Mouse (Mus musculus): ENCODE results near the gene Gys2. TPM values are rescaled to one million over a fixed set of nuclear protein-coding genes. Genes with fewer than 3 reads are reported as not detected.

The Gys2 gene
- polyA plus RNA-seq, 1 experiment from 2014 or later: not detected

- Histone ChIP-seq H3K4me2 (replicated peaks) (peak within 1 kb of the TSS; percentile 80), H3K9ac (replicated peaks) (peak within 1 kb of the TSS; percentile 84), H3K27me3 (no peaks in the 10 kb centered on the region), H3K27ac (replicated peaks) (peak within 1 kb of the TSS; percentile 42; the same call in 1 of the 2 replicates), H3K36me3 (no peaks in the 10 kb centered on the region), H3K4me1 (peaks cover 26% of the 10 kb centered on the region), H3K9me3 (no peaks in the 10 kb centered on the region), H3K4me3 (peak within 1 kb of the TSS; percentile 97)
- WGBS: under 1% methylated on average over 85 of the region's 87 CpGs
- ATAC-seq (replicated peaks): peak; percentile 100
These were observed 85.7 kb downstream of the Gys2 start, which contains the start of the genes Recql and Golt1b for GRCm38 (mm10) chr6:142387011-142387754. Gene Recql, minus strand, starts transcription at chr6:142387087. Gene Golt1b, plus strand, starts transcription at chr6:142387221.

- WGBS: 7% methylated on average over 31 of the region's 31 CpGs
- Histone ChIP-seq H3K27ac (replicated peaks) (no peak overlapping the region), H3K9ac (replicated peaks) (peak overlapping the region; percentile 71), H3K4me3 (peak overlapping the region; percentile 97), H3K4me2 (replicated peaks) (peak overlapping the region; percentile 77), H3K9me3 (no peaks in the 10 kb centered on the region), H3K36me3 (no peaks in the 10 kb centered on the region), H3K4me1 (peaks cover 26% of the 10 kb centered on the region), H3K27me3 (no peaks in the 10 kb centered on the region)
- peak; percentile 82 for ATAC-seq (replicated peaks)
These were observed 86.5 kb downstream of the Gys2 start for GRCm38 (mm10) chr6:142386285-142387010.

GRCm38 (mm10) chr6:142384521-142384920 lies 88.4 kb downstream of the Gys2 start:
- WGBS: 92% methylated on average over 9 of the region's 9 CpGs
- H3K9ac ChIP-seq (replicated peaks): no peak overlapping the region
- H3K9me3 ChIP-seq: no peaks in the 10 kb centered on the region
- no peak overlapping the region for H3K4me2 ChIP-seq (replicated peaks)
- no peak overlapping the region for H3K27ac ChIP-seq (replicated peaks)
- no peak for ATAC-seq (replicated peaks)
- H3K4me3 ChIP-seq: no peak overlapping the region
- no peaks in the 10 kb centered on the region for H3K27me3 ChIP-seq
- peaks cover 26% of the 10 kb centered on the region for H3K4me1 ChIP-seq
- H3K36me3 ChIP-seq: no peaks in the 10 kb centered on the region

- no peak overlapping the region for H3K9ac ChIP-seq (replicated peaks)
- no peak overlapping the region for H3K4me3 ChIP-seq
- H3K9me3 ChIP-seq: no peaks in the 10 kb centered on the region
- peaks cover 2% of the 10 kb centered on the region for H3K36me3 ChIP-seq
- H3K27ac ChIP-seq (replicated peaks): no peak overlapping the region
- peaks cover 7% of the 10 kb centered on the region for H3K4me1 ChIP-seq
- H3K27me3 ChIP-seq: no peaks in the 10 kb centered on the region
- no peak for ATAC-seq (replicated peaks)
- H3K4me2 ChIP-seq (replicated peaks): no peak overlapping the region
- WGBS: 93% methylated on average over 7 of the region's 7 CpGs
These were observed 91.3 kb downstream of the Gys2 start for GRCm38 (mm10) chr6:142381615-142382014.

GRCm38 (mm10) chr6:142379961-142380360 lies 92.9 kb downstream of the Gys2 start:
- H3K27me3 ChIP-seq: no peaks in the 10 kb centered on the region
- H3K36me3 ChIP-seq: peaks cover 13% of the 10 kb centered on the region
- no peaks in the 10 kb centered on the region for H3K9me3 ChIP-seq
- 88% methylated on average over 6 of the region's 6 CpGs for WGBS
- H3K4me2 ChIP-seq (replicated peaks): no peak overlapping the region
- H3K4me1 ChIP-seq: no peaks in the 10 kb centered on the region
- no peak overlapping the region for H3K4me3 ChIP-seq
- no peak overlapping the region for H3K9ac ChIP-seq (replicated peaks)
- no peak for ATAC-seq (replicated peaks)
- no peak overlapping the region for H3K27ac ChIP-seq (replicated peaks)

GRCm38 (mm10) chr6:142378576-142379330 lies 94.2 kb downstream of the Gys2 start:
- Histone ChIP-seq H3K27ac (replicated peaks) (no peak overlapping the region), H3K4me1 (no peaks in the 10 kb centered on the region), H3K9me3 (no peaks in the 10 kb centered on the region), H3K27me3 (no peaks in the 10 kb centered on the region), H3K4me2 (replicated peaks) (no peak overlapping the region), H3K36me3 (peaks cover 18% of the 10 kb centered on the region), H3K4me3 (no peak overlapping the region), H3K9ac (replicated peaks) (no peak overlapping the region)
- WGBS: 90% methylated on average over 8 of the region's 8 CpGs
- no peak for ATAC-seq (replicated peaks)

- Histone ChIP-seq H3K27me3 (no peaks in the 10 kb centered on the region), H3K9ac (replicated peaks) (no peak overlapping the region), H3K4me1 (no peaks in the 10 kb centered on the region), H3K4me3 (no peak overlapping the region), H3K4me2 (replicated peaks) (no peak overlapping the region), H3K36me3 (peaks cover 23% of the 10 kb centered on the region), H3K9me3 (no peaks in the 10 kb centered on the region), H3K27ac (replicated peaks) (no peak overlapping the region)
- no peak for ATAC-seq (replicated peaks)
- WGBS: 69% methylated on average over 1 of the region's 1 CpGs
These were observed 95.8 kb downstream of the Gys2 start for GRCm38 (mm10) chr6:142377081-142377480.

Other genes starting within 250 kb of the Gys2 start
- 0.31 and 0.42 TPM in 2 replicates for gene Iapp, start 174.7 kb downstream of the Gys2 start, polyA plus RNA-seq (2015; fragmentation: Nextera tagmentation; extraction: Ambion mirVana)
- gene Slco1a5, start 150.1 kb downstream of the Gys2 start, polyA plus RNA-seq (2015; fragmentation: Nextera tagmentation; extraction: Ambion mirVana): 0.17 and 0.24 TPM in 2 replicates
- 21.5 and 25.2 TPM in 2 replicates for gene Pyroxd1, start 127.5 kb downstream of the Gys2 start, polyA plus RNA-seq (2015; fragmentation: Nextera tagmentation; extraction: Ambion mirVana)
- 29.1 and 31.2 TPM in 2 replicates for gene Recql, start 86.0 kb downstream of the Gys2 start, polyA plus RNA-seq (2015; fragmentation: Nextera tagmentation; extraction: Ambion mirVana)
- 80.6 and 85.5 TPM in 2 replicates for gene Golt1b, start 85.9 kb downstream of the Gys2 start, polyA plus RNA-seq (2015; fragmentation: Nextera tagmentation; extraction: Ambion mirVana)
- gene Spx, start 59.7 kb downstream of the Gys2 start, polyA plus RNA-seq (2015; fragmentation: Nextera tagmentation; extraction: Ambion mirVana): 1.3 and 3.4 TPM in 2 replicates
- 488 and 489 TPM in 2 replicates for gene Ldhb, start 34.8 kb upstream of the Gys2 start, polyA plus RNA-seq (2015; fragmentation: Nextera tagmentation; extraction: Ambion mirVana)
- 12.0 and 13.4 TPM in 2 replicates for gene Kcnj8, start 98.5 kb upstream of the Gys2 start, polyA plus RNA-seq (2015; fragmentation: Nextera tagmentation; extraction: Ambion mirVana)
- gene Abcc9, start 229.2 kb upstream of the Gys2 start, polyA plus RNA-seq (2015; fragmentation: Nextera tagmentation; extraction: Ambion mirVana): 2.9 and 3.1 TPM in 2 replicates